Mouse (Mus musculus) megakaryocyte progenitor cell, adult 5-6 weeks (primary cell): ENCODE data around the gene Slc22a18. TPM values are rescaled to one million over a fixed set of nuclear protein-coding genes. Genes with fewer than 3 reads are reported as not detected.

Experiments used
- ATAC-seq: replicated peaks from 2 replicates; pipeline ENCODE4 v1.8.0; 2016; ENCODE audit warnings: mild to moderate bottlenecking, moderate TSS enrichment, inconsistent platforms; ENCODE audit not compliant: poor library complexity
- total RNA-seq, 2 experiments: library from RNA; stranded (forward) in 1 of 2; stranded (reverse) in 1 of 2; fragments of 157-497, 149-512 nt in 1 of 2; fragments of 200-1000 nt in 1 of 2; gene quantifications; 2 replicates each; pipeline versions ENCODE4 v1.2.3 to v1.2.4; 2015 to 2017

Gene Slc22a18
- 0.12 and 1.5 TPM in 2 replicates for total RNA-seq (2015)
- total RNA-seq (2017) = 0.64 TPM in 1 of 2 replicates, not detected in the other

- ATAC-seq = peak; percentile 62
These were observed at the start of gene Slc22a18 for GRCm38 (mm10) chr7:143473347-143474101. TSS of gene Slc22a18 (plus strand) at chr7:143473736.

GRCm38 (mm10) chr7:143428142-143428813, 45.3 kb upstream of the Slc22a18 start:
- no peak for ATAC-seq

GRCm38 (mm10) chr7:143428814-143429499, 44.6 kb upstream of the Slc22a18 start:
- no peak for ATAC-seq

- no peak for ATAC-seq
These were observed 40.9 kb upstream of the Slc22a18 start for GRCm38 (mm10) chr7:143432631-143433030.

GRCm38 (mm10) chr7:143433331-143433730, 40.2 kb upstream of the Slc22a18 start:
- no peak for ATAC-seq

GRCm38 (mm10) chr7:143437231-143437893, 36.2 kb upstream of the Slc22a18 start:
- ATAC-seq = 0 out of 2 replicates have a peak, but pooled peaks have one; percentile 14

- ATAC-seq = no peak
These were observed 35.5 kb upstream of the Slc22a18 start for GRCm38 (mm10) chr7:143437894-143438581.

GRCm38 (mm10) chr7:143438965-143439364, 34.6 kb upstream of the Slc22a18 start:
- ATAC-seq = no peak

GRCm38 (mm10) chr7:143444580-143444954, 29.0 kb upstream of the Slc22a18 start:
- no peak for ATAC-seq

- no peak for ATAC-seq
These were observed 28.4 kb upstream of the Slc22a18 start for GRCm38 (mm10) chr7:143444955-143445648.

- ATAC-seq = no peak; the same call in 1 of the 2 replicates
These were observed 27.7 kb upstream of the Slc22a18 start for GRCm38 (mm10) chr7:143445651-143446460.

GRCm38 (mm10) chr7:143447130-143447529, 26.4 kb upstream of the Slc22a18 start:
- no peak for ATAC-seq

GRCm38 (mm10) chr7:143458963-143459331, 14.6 kb upstream of the Slc22a18 start:
- no peak for ATAC-seq

- no peak for ATAC-seq
These were observed 14.0 kb upstream of the Slc22a18 start for GRCm38 (mm10) chr7:143459332-143460211.

- no peak for ATAC-seq
These were observed 13.2 kb upstream of the Slc22a18 start for GRCm38 (mm10) chr7:143460217-143460834.

- ATAC-seq = peak; percentile 85
These were observed 12.7 kb upstream of the Slc22a18 start, which contains the start of gene Cdkn1c for GRCm38 (mm10) chr7:143460874-143461273. TSS of gene Cdkn1c (minus strand) at chr7:143461050.

GRCm38 (mm10) chr7:143461294-143461870, 12.2 kb upstream of the Slc22a18 start:
- no peak for ATAC-seq
